Mouse (Mus musculus) layer of hippocampus, postnatal 14 days (tissue): Measurements from ENCODE around the gene Fkbp1b. TPM values are rescaled to one million over a fixed set of nuclear protein-coding genes. Genes with fewer than 3 reads are reported as not detected.

Experiments
- total RNA-seq, 2 experiments: library from RNA; stranded (reverse); gene quantifications; 2 replicates each; pipeline ENCODE4 v1.2.3; 2021

Gene Fkbp1b
- total RNA-seq, 2 experiments from 2014 or later: 106 to 107 TPM

Other genes starting within 250 kb of the Fkbp1b start
- gene Itsn2, start 249.0 kb downstream of the Fkbp1b start, total RNA-seq: 10 to 100 TPM; 77.7 to 78.0 TPM
- not detected for gene Gm3625, start 248.7 kb downstream of the Fkbp1b start, total RNA-seq
- gene Fam228a, start 103.2 kb downstream of the Fkbp1b start, total RNA-seq: 1 to 10 TPM; 2.3 to 3.1 TPM
- 10 to 100 TPM; 12.4 to 12.6 TPM for gene Pfn4, start 72.6 kb downstream of the Fkbp1b start, total RNA-seq
- 10 to 100 TPM; 21.4 to 22.6 TPM for gene Fam228b, start 72.3 kb downstream of the Fkbp1b start, total RNA-seq
- gene Sf3b6, start 24.0 kb downstream of the Fkbp1b start, total RNA-seq: 10 to 100 TPM; 79.2 to 84.6 TPM
- 10 to 100 TPM; 11.9 to 12.0 TPM for gene Wdcp, start 1.7 kb upstream of the Fkbp1b start, total RNA-seq
- gene Mfsd2b, start 32.8 kb upstream of the Fkbp1b start, total RNA-seq: under 1 TPM; 0.41 to 0.52 TPM
- gene Ubxn2a, start 66.1 kb upstream of the Fkbp1b start, total RNA-seq: 10 to 100 TPM; 43.2 to 49.6 TPM
- gene Atad2b, start 75.8 kb upstream of the Fkbp1b start, total RNA-seq: 10 to 100 TPM; 26.1 to 29.2 TPM